Mouse (Mus musculus) embryonic facial prominence, embryonic 11.5 days (tissue): Measurements from ENCODE around the gene Tbc1d1. TPM values are rescaled to one million over a fixed set of nuclear protein-coding genes. Genes with fewer than 3 reads are reported as not detected.
"Not testable (repeated sequence)": the region's sequence is repeated elsewhere in the genome, so short reads cannot be mapped to it uniquely, and the experiment has no call there.

ENCODE experiments used
- ATAC-seq: fragments of 200-750 bp; cut with Nextera tagmentation; replicated peaks from 2 replicates; pipeline ENCODE4 v1.8.0; 2017; ENCODE audit warnings: low read depth; ENCODE audit not compliant: insufficient number of reproducible peaks, low FRiP score, low TSS enrichment
- DNase-seq: peaks from one replicate; pipeline ENCODE4 v3.0.0-alpha.2; 2015; ENCODE audit warnings: low spot score
- H3K27ac ChIP-seq: fragments of 300-500 bp; sonication (generic); replicated peaks from 2 replicates; pipeline ENCODE4 v1.5.1; 2014; ENCODE audit warnings: mild to moderate bottlenecking, low read depth, low read length, control low read depth
- H3K27me3 ChIP-seq: fragments of 300-500 bp; sonication (generic); 2 replicates; pipeline ENCODE4 v1.6.1; 2014; ENCODE audit warnings: mild to moderate bottlenecking, low read length, moderate library complexity, mixed read lengths; ENCODE audit not compliant: control insufficient read depth, insufficient read depth
- H3K36me3 ChIP-seq: fragments of 300-500 bp; sonication (generic); replicated peaks from 2 replicates; pipeline ENCODE4 v1.6.1; 2014; ENCODE audit warnings: low read depth, mild to moderate bottlenecking, low read length, moderate library complexity, mixed read lengths; ENCODE audit not compliant: control insufficient read depth, insufficient read depth
- H3K4me1 ChIP-seq: fragments of 300-500 bp; sonication (generic); 2 replicates; pipeline ENCODE4 v1.6.1; 2014; ENCODE audit warnings: low read length, mixed read lengths; ENCODE audit not compliant: control insufficient read depth, insufficient read depth
- H3K4me2 ChIP-seq: fragments of 300-500 bp; sonication (generic); 2 replicates; pipeline ENCODE4 v1.6.1; 2014; ENCODE audit warnings: low read depth, mild to moderate bottlenecking, control low read depth, low read length, moderate library complexity
- H3K4me3 ChIP-seq: fragments of 300-500 bp; sonication (generic); 2 replicates; pipeline ENCODE4 v1.5.1; 2014; ENCODE audit warnings: low read depth, low read length, control low read depth
- H3K9ac ChIP-seq: fragments of 300-500 bp; sonication (generic); replicated peaks from 2 replicates; pipeline ENCODE4 v1.6.1; 2014; ENCODE audit warnings: mild to moderate bottlenecking, control low read depth, low read length
- H3K9me3 ChIP-seq: fragments of 300-500 bp; sonication (generic); replicated peaks from 2 replicates; pipeline ENCODE4 v1.6.1; 2016; ENCODE audit warnings: mild to moderate bottlenecking, low read length, inconsistent platforms, mixed read lengths; ENCODE audit not compliant: control insufficient read depth
- WGBS: fragments of 180-500 bp; shearing (Covaris S2); extraction: QIAGEN DNeasy Blood & Tissue Kit; methylation state at CpG from one replicate; pipeline ENCODE4 v1.1.7; 2014; 5-methylcytosine and 5-hydroxymethylcytosine counted together
- polyA plus RNA-seq: library from polyadenylated mRNA; unstranded; fragments of >200 nt; fragmentation: Nextera tagmentation; extraction: Ambion mirVana; gene quantifications from 2 replicates; pipeline ENCODE4 v1.2.1, GENCODE M21; 2014

Tbc1d1 gene
- polyA plus RNA-seq, 1 experiment from 2014 or later, result 30.4 TPM

DNA sequence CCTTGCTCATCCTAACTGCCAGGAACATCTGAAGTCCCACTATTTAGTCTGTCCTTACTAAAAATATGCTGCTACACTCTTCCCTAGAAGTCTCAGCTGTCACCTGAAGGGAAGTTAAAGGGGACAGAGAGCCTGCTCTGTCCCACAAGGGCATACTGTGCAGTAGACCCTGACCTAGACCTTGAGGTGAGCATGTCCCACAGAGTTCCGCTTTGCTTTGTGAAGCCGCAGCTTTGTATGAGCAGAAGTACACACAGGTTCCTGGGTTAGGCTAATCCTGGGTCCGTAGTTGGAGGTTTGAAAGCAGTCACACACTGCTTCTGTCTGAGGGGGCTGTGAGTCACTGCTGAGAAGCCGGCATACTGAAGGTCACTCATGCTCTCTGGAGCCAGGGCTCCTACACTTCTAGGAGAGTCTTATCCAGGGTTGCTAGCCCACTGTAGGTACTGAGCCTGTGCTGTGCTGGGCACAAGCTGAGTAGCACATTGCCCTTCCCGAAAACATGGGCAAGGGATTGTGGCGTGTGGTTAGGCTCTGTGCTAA lies 190.3 kb downstream of the Tbc1d1 start:
- no peaks in the 10 kb centered on the region for H3K27me3 ChIP-seq
- 91% methylated on average over 6 of the region's 6 CpGs for WGBS

DNA sequence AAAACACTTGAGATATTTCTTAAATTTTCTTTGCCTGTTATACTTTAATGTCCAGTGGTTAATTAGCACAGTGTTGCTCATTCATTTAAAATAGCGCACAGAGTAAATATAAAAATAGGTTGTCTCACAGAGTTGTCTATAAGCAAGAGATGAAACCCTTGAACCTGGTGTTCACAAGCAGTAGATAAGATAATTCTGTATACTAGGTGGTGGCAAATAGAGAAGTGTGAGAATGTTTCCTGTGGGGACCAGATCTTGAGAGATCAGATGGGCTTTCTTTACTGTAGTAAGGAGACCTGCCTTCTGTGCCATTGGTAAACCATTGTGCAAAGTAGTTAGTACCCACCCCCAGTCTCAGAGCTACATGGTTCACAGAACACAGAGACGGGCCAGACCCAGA lies 192.1 kb downstream of the Tbc1d1 start:
- Histone ChIP-seq H3K36me3 (no peaks in the 10 kb centered on the region), H3K4me1 (peaks cover 4% of the 10 kb centered on the region; the same call in 1 of the 2 replicates), H3K4me2 (no peak overlapping the region), H3K27ac (no peak overlapping the region), H3K9me3 (no peaks in the 10 kb centered on the region), H3K27me3 (no peaks in the 10 kb centered on the region), H3K9ac (no peak overlapping the region), H3K4me3 (no peak overlapping the region)
- WGBS, result 95% methylated on average over 2 of the region's 2 CpGs
- DNase-seq, result no peak
- no peak for ATAC-seq

More for the DNA sequence above, 190.3 kb downstream of the Tbc1d1 start:
- DNase-seq (no peak), ATAC-seq (no peak)
- Histone ChIP-seq H3K4me2 (no peak overlapping the region), H3K4me3 (no peak overlapping the region), H3K9ac (no peak overlapping the region), H3K27ac (no peak overlapping the region), H3K9me3 (no peaks in the 10 kb centered on the region), H3K4me1 (peaks cover 4% of the 10 kb centered on the region; the same call in 1 of the 2 replicates), H3K36me3 (no peaks in the 10 kb centered on the region)

- DNase-seq (no peak), ATAC-seq (no peak)
- Histone ChIP-seq H3K9ac (no peak overlapping the region), H3K9me3 (no peaks in the 10 kb centered on the region), H3K27me3 (no peaks in the 10 kb centered on the region), H3K36me3 (no peaks in the 10 kb centered on the region), H3K27ac (no peak overlapping the region), H3K4me1 (peaks cover 4% of the 10 kb centered on the region; the same call in 1 of the 2 replicates), H3K4me2 (no peak overlapping the region), H3K4me3 (no peak overlapping the region)
- WGBS, result 86% methylated on average over 8 of the region's 8 CpGs
Measured at GRCm38 (mm10) chr5:64348780-64349179, 192.7 kb downstream of the Tbc1d1 start.

- Histone ChIP-seq H3K4me2 (no peak overlapping the region), H3K4me3 (no peak overlapping the region), H3K9ac (no peak overlapping the region), H3K36me3 (no peaks in the 10 kb centered on the region), H3K9me3 (no peaks in the 10 kb centered on the region), H3K4me1 (no peaks in the 10 kb centered on the region), H3K27me3 (no peaks in the 10 kb centered on the region), H3K27ac (no peak overlapping the region)
- DNase-seq (no peak), ATAC-seq (no peak)
- WGBS, result 93% methylated on average over 6 of the region's 6 CpGs
Measured at GRCm38 (mm10) chr5:64351968-64352367, 195.9 kb downstream of the Tbc1d1 start.

DNA sequence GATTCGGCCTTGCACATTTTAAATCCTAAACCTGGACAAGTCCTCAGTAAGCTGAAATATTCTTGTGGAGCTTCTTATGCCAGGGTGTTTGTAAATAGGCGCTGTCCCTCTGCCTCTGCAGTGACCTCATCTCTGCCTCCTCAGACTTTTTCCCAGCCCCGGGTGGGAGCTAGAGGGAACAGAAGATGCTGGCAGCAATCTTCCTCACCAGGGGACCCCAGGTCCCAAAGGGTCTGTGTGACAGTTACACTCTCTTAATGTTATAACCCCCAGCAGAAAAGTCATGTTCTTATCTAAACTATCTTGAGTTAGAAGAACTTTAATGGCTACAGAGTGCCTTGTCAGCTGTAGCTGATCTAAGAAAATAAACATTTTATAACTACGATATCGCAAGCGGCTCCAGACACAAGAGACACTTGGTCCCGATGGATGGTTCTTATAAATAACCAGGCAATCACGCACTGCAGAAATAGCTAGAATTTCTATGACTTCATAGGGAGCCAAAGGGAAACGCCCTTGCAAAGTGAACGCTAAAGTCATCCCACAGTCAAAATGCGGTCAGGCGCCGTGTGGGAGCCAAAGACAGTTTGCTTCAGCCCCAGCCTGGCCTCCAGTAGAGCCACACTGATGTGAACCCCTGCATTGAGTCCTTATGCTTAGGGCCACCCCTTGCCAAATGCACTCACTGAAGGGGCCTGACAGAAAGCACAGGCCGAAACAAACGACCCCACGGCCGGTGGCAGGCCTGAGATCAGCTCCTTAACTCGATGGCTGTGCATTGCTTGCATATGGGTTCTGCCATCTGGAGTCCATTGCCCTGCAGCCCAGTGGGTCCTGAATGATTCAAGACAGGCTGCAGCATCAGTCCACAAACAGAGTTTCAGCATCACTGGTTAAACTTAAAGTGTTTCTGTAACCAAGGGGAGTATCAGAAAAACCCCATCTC lies 202.8 kb downstream of the Tbc1d1 start:
- H3K9me3 ChIP-seq, result no peaks in the 10 kb centered on the region
- ATAC-seq, result peak; percentile 63; the same call in 1 of the 2 replicates
- H3K4me3 ChIP-seq, result no peak overlapping the region
- no peaks in the 10 kb centered on the region for H3K27me3 ChIP-seq
- no peak overlapping the region for H3K4me2 ChIP-seq
- no peak overlapping the region for H3K27ac ChIP-seq
- DNase-seq, result peak; percentile 59
- H3K9ac ChIP-seq, result no peak overlapping the region
- no peaks in the 10 kb centered on the region; the same call in 1 of the 2 replicates for H3K4me1 ChIP-seq
- no peaks in the 10 kb centered on the region for H3K36me3 ChIP-seq
- 68% methylated on average over 18 of the region's 18 CpGs for WGBS

DNA sequence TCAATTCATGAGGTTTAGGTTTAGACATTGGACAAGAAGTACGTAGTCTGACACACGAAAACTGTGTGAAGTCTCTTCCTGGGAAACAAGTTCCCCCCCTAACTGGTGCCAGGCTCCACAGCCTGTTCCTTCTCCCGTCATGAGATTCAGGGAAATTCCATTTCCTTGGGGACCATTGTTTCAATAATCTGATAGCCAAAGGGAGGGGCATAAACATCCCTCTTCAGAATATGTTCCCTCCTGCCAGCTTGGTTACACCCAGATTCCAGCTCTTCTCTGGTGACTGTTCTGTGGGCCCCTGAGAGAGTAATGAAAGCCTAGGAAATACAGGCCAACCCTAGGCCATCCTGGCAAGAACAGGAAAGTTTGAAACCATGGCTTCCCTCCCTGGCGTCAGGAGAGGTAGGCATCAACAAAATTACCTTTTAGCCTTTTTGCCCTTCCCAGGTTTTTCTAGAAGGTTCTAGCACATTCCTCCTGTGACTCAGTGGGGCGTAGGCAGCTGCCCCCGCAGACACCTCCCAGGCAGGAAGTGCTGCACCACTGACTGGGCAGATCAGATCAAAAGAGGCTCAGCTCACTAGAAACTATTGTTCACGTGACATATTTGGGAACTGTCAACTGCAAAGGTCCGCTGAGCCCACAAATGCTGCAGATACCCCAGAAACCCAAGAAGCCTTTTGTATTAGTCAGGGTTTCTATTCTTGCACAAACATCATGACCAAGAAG lies 204.2 kb downstream of the Tbc1d1 start:
- DNase-seq (no peak), ATAC-seq (no peak)
- H3K4me2 ChIP-seq, result no peak overlapping the region
- H3K27ac ChIP-seq, result no peak overlapping the region
- no peaks in the 10 kb centered on the region for H3K9me3 ChIP-seq
- no peak overlapping the region for H3K4me3 ChIP-seq
- no peaks in the 10 kb centered on the region for H3K27me3 ChIP-seq
- H3K4me1 ChIP-seq, result no peaks in the 10 kb centered on the region; the same call in 1 of the 2 replicates
- 79% methylated on average over 8 of the region's 8 CpGs for WGBS
- no peak overlapping the region for H3K9ac ChIP-seq
- no peaks in the 10 kb centered on the region for H3K36me3 ChIP-seq

DNA sequence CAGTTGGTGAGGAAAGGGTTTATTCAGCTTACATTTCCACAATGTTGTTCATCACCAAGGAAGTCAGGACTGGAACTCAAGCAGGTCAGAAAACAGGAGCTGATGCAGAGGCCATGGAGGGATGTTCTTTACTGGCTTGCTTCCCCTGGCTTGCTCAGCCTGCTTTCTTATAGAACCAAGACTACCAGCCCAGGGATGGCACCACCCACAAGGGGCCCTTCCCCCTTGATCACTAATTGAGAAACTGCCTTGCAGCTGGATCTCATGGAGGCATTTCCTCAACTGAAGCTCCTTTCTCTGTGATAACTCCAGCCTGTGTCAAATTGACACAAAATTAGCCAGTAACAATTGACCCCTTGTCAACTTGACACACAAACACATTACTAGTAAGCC lies 204.8 kb downstream of the Tbc1d1 start:
- DNase-seq, H3K4me1 ChIP-seq, H3K27ac ChIP-seq: not testable (repeated sequence)

More for the DNA sequence above, 204.8 kb downstream of the Tbc1d1 start:
- ATAC-seq, H3K27me3 ChIP-seq, H3K9me3 ChIP-seq, H3K4me3 ChIP-seq, H3K4me2 ChIP-seq, H3K36me3 ChIP-seq, H3K9ac ChIP-seq: not testable (repeated sequence)
